Mouse (Mus musculus) E14TG2a.4 (cell line): ENCODE measurements around the gene Cpa4.

ENCODE experiments used
- H3K27me3 ChIP-seq: 2 replicates; pipeline ENCODE4 v1.6.1; 2014; ENCODE audit warnings: low read length, control low read depth; ENCODE audit not compliant: insufficient read depth
- H3K36me3 ChIP-seq: 2 replicates; pipeline ENCODE4 v1.6.1; 2014; ENCODE audit warnings: low read length, control low read depth; ENCODE audit not compliant: insufficient read depth
- H3K4me1 ChIP-seq: replicated peaks from 2 replicates; pipeline ENCODE4 v1.6.1; 2014; ENCODE audit warnings: low read depth, low read length, control low read depth
- H3K4me3 ChIP-seq: replicated peaks from 2 replicates; pipeline ENCODE4 v1.5.1; 2014; ENCODE audit warnings: mild to moderate bottlenecking, low read length
- H3K9me3 ChIP-seq: 2 replicates; pipeline ENCODE4 v1.6.1; 2014; ENCODE audit warnings: low read length, control low read depth
- CTCF ChIP-seq: conservative IDR thresholded peaks from 2 replicates; pipeline ENCODE4 v1.5.1; 2014; ENCODE audit warnings: low read length
- NANOG ChIP-seq: IDR thresholded peaks from 2 replicates; pipeline ENCODE4 v1.6.1; 2014; ENCODE audit warnings: borderline replicate concordance, low read length, mixed read lengths
- POU5F1 ChIP-seq: IDR thresholded peaks from 2 replicates; pipeline ENCODE4 v1.6.1; 2014; ENCODE audit warnings: low read length, borderline replicate concordance

The Cpa4 gene

GRCm38 (mm10) chr6:30568069-30568468, at the start of gene Cpa4:
TSS of gene Cpa4 (plus strand) at chr6:30568369.
- Histone ChIP-seq H3K9me3 (no peaks in the 10 kb centered on the region), H3K4me3 (no peak within 1 kb of the TSS), H3K27me3 (peaks cover 35% of the 10 kb centered on the region), H3K4me1 (no peaks in the 10 kb centered on the region), H3K36me3 (no peaks in the 10 kb centered on the region)
- TF ChIP-seq NANOG (no peak), CTCF (no peak), POU5F1 (no peak)

GRCm38 (mm10) chr6:30520400-30520799, 47.8 kb upstream of the Cpa4 start:
- Histone ChIP-seq H3K9me3 (no peaks in the 10 kb centered on the region), H3K4me1 (peaks cover 24% of the 10 kb centered on the region), H3K36me3 (no peaks in the 10 kb centered on the region), H3K4me3 (no peak overlapping the region), H3K27me3 (no peaks in the 10 kb centered on the region)
- TF ChIP-seq POU5F1 (no peak), CTCF (peak; percentile 13; the same call in 1 of the 2 replicates), NANOG (no peak)

- H3K9me3 ChIP-seq: no peaks in the 10 kb centered on the region
- H3K4me1 ChIP-seq: peaks cover 61% of the 10 kb centered on the region
- TF ChIP-seq NANOG (no peak), CTCF (no peak), POU5F1 (no peak)
- no peaks in the 10 kb centered on the region for H3K36me3 ChIP-seq
- H3K4me3 ChIP-seq: no peak overlapping the region
- H3K27me3 ChIP-seq: no peaks in the 10 kb centered on the region
These were observed 42.5 kb upstream of the Cpa4 start for GRCm38 (mm10) chr6:30525456-30526332.

- TF ChIP-seq POU5F1 (no peak), NANOG (peak; percentile 31; the same call in 1 of the 2 replicates)
- Histone ChIP-seq H3K4me1 (peaks cover 57% of the 10 kb centered on the region), H3K4me3 (peak overlapping the region; percentile 66), H3K9me3 (no peaks in the 10 kb centered on the region), H3K36me3 (no peaks in the 10 kb centered on the region), H3K27me3 (no peaks in the 10 kb centered on the region)
These were observed 41.3 kb upstream of the Cpa4 start for GRCm38 (mm10) chr6:30526586-30527515.

- H3K9me3 ChIP-seq: no peaks in the 10 kb centered on the region
- peak overlapping the region; percentile 27; the same call in 1 of the 2 replicates for H3K4me3 ChIP-seq
- TF ChIP-seq CTCF (no peak), NANOG (no peak), POU5F1 (no peak)
- no peaks in the 10 kb centered on the region for H3K27me3 ChIP-seq
- no peaks in the 10 kb centered on the region for H3K36me3 ChIP-seq
- H3K4me1 ChIP-seq: peaks cover 50% of the 10 kb centered on the region
These were observed 39.4 kb upstream of the Cpa4 start for GRCm38 (mm10) chr6:30528800-30529199.

GRCm38 (mm10) chr6:30535340-30535739, 32.8 kb upstream of the Cpa4 start:
- Histone ChIP-seq H3K36me3 (no peaks in the 10 kb centered on the region), H3K27me3 (peaks cover 4% of the 10 kb centered on the region; the same call in 1 of the 2 replicates), H3K4me1 (peaks cover 10% of the 10 kb centered on the region; the same call in 1 of the 2 replicates), H3K9me3 (no peaks in the 10 kb centered on the region), H3K4me3 (no peak overlapping the region)
- TF ChIP-seq CTCF (peak; percentile 61), POU5F1 (no peak)

GRCm38 (mm10) chr6:30538240-30538639, 29.9 kb upstream of the Cpa4 start:
- Histone ChIP-seq H3K36me3 (no peaks in the 10 kb centered on the region), H3K9me3 (no peaks in the 10 kb centered on the region)
- TF ChIP-seq NANOG (no peak), POU5F1 (no peak), CTCF (no peak)

GRCm38 (mm10) chr6:30538800-30539199, 29.4 kb upstream of the Cpa4 start:
- Histone ChIP-seq H3K4me1 (peaks cover 25% of the 10 kb centered on the region), H3K36me3 (no peaks in the 10 kb centered on the region), H3K27me3 (peaks cover 23% of the 10 kb centered on the region), H3K4me3 (no peak overlapping the region), H3K9me3 (no peaks in the 10 kb centered on the region)
- TF ChIP-seq NANOG (no peak), POU5F1 (no peak), CTCF (no peak)

More at GRCm38 (mm10) chr6:30538240-30538639, 29.9 kb upstream of the Cpa4 start:
- Histone ChIP-seq H3K4me1 (peaks cover 20% of the 10 kb centered on the region), H3K27me3 (peaks cover 23% of the 10 kb centered on the region), H3K4me3 (no peak overlapping the region)
